Mouse (Mus musculus): ENCODE data around the gene Prr7.
"Not testable (repeated sequence)": the region's sequence is repeated elsewhere in the genome, so short reads cannot be mapped to it uniquely, and the experiment has no call there.

Prr7 gene

GRCm38 (mm10) chr13:55464027-55464884 is at the start of gene Prr7:
Prr7 (plus strand) TSS chr13:55464267.
- DNase-seq (ENCODE audit: low spot score in 2 of 2) = peak; percentile 64 to 82

GRCm38 (mm10) chr13:55414743-55415380 is 49.2 kb upstream of the Prr7 start, which contains the start of gene Pfn3:
Pfn3 (minus strand) TSS chr13:55415232.
- peak; percentile 76 to 83 for DNase-seq (ENCODE audit: low spot score in 2 of 2)

GRCm38 (mm10) chr13:55418004-55418403 is 46.1 kb upstream of the Prr7 start:
- DNase-seq (ENCODE audit: low spot score in 2 of 2) = peak; percentile 59 to 72

GRCm38 (mm10) chr13:55419142-55419541 is 44.9 kb upstream of the Prr7 start:
- no peak for DNase-seq (ENCODE audit: low spot score in 2 of 2)

GRCm38 (mm10) chr13:55420018-55420932 is 43.8 kb upstream of the Prr7 start:
- DNase-seq (ENCODE audit: low spot score in 2 of 2) = no peak

- DNase-seq (ENCODE audit: low spot score in 2 of 2) = peak in 1 of 2 experiments; percentile 43
Observed at GRCm38 (mm10) chr13:55420933-55421800, 42.9 kb upstream of the Prr7 start.

- no peak for DNase-seq (ENCODE audit: low spot score in 2 of 2)
Observed at GRCm38 (mm10) chr13:55426613-55427012, 37.5 kb upstream of the Prr7 start, which contains the start of gene F12. F12 (minus strand) TSS chr13:55426793.

GRCm38 (mm10) chr13:55429226-55429888 is 34.7 kb upstream of the Prr7 start:
- no peak for DNase-seq (ENCODE audit: low spot score in 2 of 2)

GRCm38 (mm10) chr13:55430566-55430965 is 33.5 kb upstream of the Prr7 start:
- DNase-seq (ENCODE audit: low spot score in 2 of 2) = no peak

- DNase-seq (ENCODE audit: low spot score in 2 of 2) = no peak
Observed at GRCm38 (mm10) chr13:55431889-55432685, 32.0 kb upstream of the Prr7 start.

- DNase-seq (ENCODE audit: low spot score in 2 of 2) = not testable (repeated sequence)
Observed at GRCm38 (mm10) chr13:55437111-55437629, 26.9 kb upstream of the Prr7 start.

GRCm38 (mm10) chr13:55443799-55444285 is 20.2 kb upstream of the Prr7 start:
- DNase-seq (ENCODE audit: low spot score in 2 of 2) = no peak

- DNase-seq (ENCODE audit: low spot score in 2 of 2) = peak in 1 of 2 experiments; percentile 40
Observed at GRCm38 (mm10) chr13:55444286-55444936, 19.7 kb upstream of the Prr7 start.

GRCm38 (mm10) chr13:55444937-55445315 is 19.1 kb upstream of the Prr7 start, which contains the start of gene Grk6:
Grk6 (plus strand) TSS chr13:55445072.
- DNase-seq (ENCODE audit: low spot score in 2 of 2) = peak; percentile 99 to 100

- no peak for DNase-seq (ENCODE audit: low spot score in 2 of 2)
Observed at GRCm38 (mm10) chr13:55445361-55446091, 18.5 kb upstream of the Prr7 start.

- DNase-seq (ENCODE audit: low spot score in 2 of 2) = no peak
Observed at GRCm38 (mm10) chr13:55446483-55447105, 17.5 kb upstream of the Prr7 start.

- DNase-seq (ENCODE audit: low spot score in 2 of 2) = no peak
Observed at GRCm38 (mm10) chr13:55447543-55447943, 16.5 kb upstream of the Prr7 start.

Data from right cerebral cortex, postnatal 36 days (tissue).